Comparison of ENCODE assay signal across 8 mouse cellular contexts in the genomic region with DNA sequence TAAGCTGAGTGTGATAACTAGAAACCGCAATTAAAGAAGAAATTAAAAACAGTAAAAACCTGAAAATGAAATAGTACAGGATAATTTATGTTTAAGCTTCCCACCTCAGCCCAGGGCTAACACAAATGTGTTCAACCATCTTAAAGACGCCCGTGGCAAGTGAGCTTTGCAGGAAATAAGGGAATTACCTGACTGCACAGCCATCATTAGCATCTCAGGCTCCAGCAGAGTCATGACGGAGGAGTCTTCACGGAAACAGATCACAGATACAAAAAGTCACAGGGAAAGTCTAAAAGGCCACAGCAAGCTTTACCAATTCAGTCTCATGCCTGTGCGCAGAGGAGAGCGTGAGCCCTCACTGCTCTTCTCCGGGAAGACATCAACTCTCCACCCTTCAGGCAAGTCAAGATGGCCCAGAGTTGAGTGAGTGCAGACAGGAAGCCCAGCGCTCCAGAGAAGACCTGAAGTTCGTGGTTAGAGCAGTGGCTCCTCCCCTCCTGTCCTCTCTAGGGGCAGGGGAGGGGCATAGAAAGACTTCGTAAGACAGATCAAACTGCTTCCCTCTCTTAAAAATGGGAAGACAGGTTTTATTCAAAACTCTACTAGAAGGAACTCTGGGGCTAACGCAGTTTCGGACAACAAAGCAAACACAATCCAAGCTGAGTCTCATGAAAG.
DNase-seq lines count a peak whose midpoint lies in the region; ATAC-seq and TF ChIP-seq lines count a peak whose summit lies in the region.

No protein-coding gene starts in this region.

- peaks cover 99% of the 10 kb centered on the region for H3K79me2 ChIP-seq in C2C12 (ENCODE audit: control insufficient read depth, insufficient read depth)

- no peak overlapping the region; the same call in 1 of the 2 replicates for H3K4me2 ChIP-seq in forebrain, embryonic 11.5 days (ENCODE audit: low read depth, low read length, severe bottlenecking)
- H3K4me2 ChIP-seq in embryonic facial prominence, embryonic 12.5 days (replicated peaks): peak overlapping the region; percentile 34
- H3K4me2 ChIP-seq in hindbrain, embryonic 13.5 days: peak overlapping the region; percentile 19; the same call in 1 of the 2 replicates
- peak overlapping the region; percentile 28; the same call in 1 of the 2 replicates for H3K4me2 ChIP-seq in liver, embryonic 16.5 days (ENCODE audit: low read depth, low read length)

- ATAC-seq in forebrain, embryonic 11.5 days (replicated peaks; ENCODE audit: low FRiP score): no peak
- ATAC-seq in embryonic facial prominence, embryonic 12.5 days (ENCODE audit: insufficient number of reproducible peaks, insufficient read depth, low FRiP score, low TSS enrichment): no peak
- ATAC-seq in hindbrain, embryonic 13.5 days (ENCODE audit: low FRiP score): no peak
- ATAC-seq in liver, embryonic 16.5 days (ENCODE audit: low read depth): peak; percentile 58; the same call in 1 of the 2 replicates

- peaks cover 59% of the 10 kb centered on the region for H3K4me1 ChIP-seq in forebrain, embryonic 10.5 days
- peaks cover 24% of the 10 kb centered on the region for H3K4me1 ChIP-seq in forebrain, embryonic 11.5 days (replicated peaks; ENCODE audit: control insufficient read depth, insufficient read depth, low read length)
- peaks cover 39% of the 10 kb centered on the region for H3K4me1 ChIP-seq in embryonic facial prominence, embryonic 12.5 days
- H3K4me1 ChIP-seq in hindbrain, embryonic 13.5 days (replicated peaks): peaks cover 33% of the 10 kb centered on the region
- peaks cover 2% of the 10 kb centered on the region; the same call in 1 of the 2 replicates for H3K4me1 ChIP-seq in liver, embryonic 16.5 days (ENCODE audit: control insufficient read depth, low read depth, low read length)
- H3K4me1 ChIP-seq in small intestine, adult 2 months (ENCODE audit: control insufficient read depth, insufficient read depth, insufficient read length, low read length): peaks cover 2% of the 10 kb centered on the region; the same call in 1 of the 2 replicates

- no peak for DNase-seq in forebrain, embryonic 10.5 days (ENCODE audit: extremely low spot score, low spot score)
- no peak for DNase-seq in forebrain, embryonic 11.5 days (ENCODE audit: low spot score)
- no peak for DNase-seq in urinary bladder, adult 2 months (ENCODE audit: low spot score)

- no peak overlapping the region for H3K9ac ChIP-seq in forebrain, embryonic 11.5 days (ENCODE audit: low read length)
- H3K9ac ChIP-seq in embryonic facial prominence, embryonic 12.5 days: no peak overlapping the region; the same call in 1 of the 2 replicates
- peak overlapping the region; percentile 39; the same call in 1 of the 2 replicates for H3K9ac ChIP-seq in hindbrain, embryonic 13.5 days
- no peak overlapping the region for H3K9ac ChIP-seq in liver, embryonic 16.5 days (ENCODE audit: low read depth, low read length)

- H3K4me3 ChIP-seq in forebrain, embryonic 10.5 days: no peak overlapping the region; the same call in 1 of the 2 replicates
- no peak overlapping the region for H3K4me3 ChIP-seq in forebrain, embryonic 11.5 days (ENCODE audit: low read depth, low read length)
- peak overlapping the region; percentile 29 for H3K4me3 ChIP-seq in C2C12 (ENCODE audit: insufficient read depth, poor library complexity, severe bottlenecking)
- H3K4me3 ChIP-seq in embryonic facial prominence, embryonic 12.5 days: no peak overlapping the region
- H3K4me3 ChIP-seq in hindbrain, embryonic 13.5 days: no peak overlapping the region
- H3K4me3 ChIP-seq in liver, embryonic 16.5 days (ENCODE audit: low read depth, low read length): no peak overlapping the region
- H3K4me3 ChIP-seq in small intestine, adult 2 months (ENCODE audit: low read depth, low read length): peak overlapping the region; percentile 63

- H3K36me3 ChIP-seq in forebrain, embryonic 10.5 days (replicated peaks): no peaks in the 10 kb centered on the region
- no peaks in the 10 kb centered on the region for H3K36me3 ChIP-seq in forebrain, embryonic 11.5 days (ENCODE audit: control insufficient read depth, insufficient read depth, low read length)
- H3K36me3 ChIP-seq in C2C12 (ENCODE audit: control insufficient read depth, insufficient read depth): no peaks in the 10 kb centered on the region
- no peaks in the 10 kb centered on the region for H3K36me3 ChIP-seq in embryonic facial prominence, embryonic 12.5 days
- H3K36me3 ChIP-seq in hindbrain, embryonic 13.5 days: no peaks in the 10 kb centered on the region
- no peaks in the 10 kb centered on the region for H3K36me3 ChIP-seq in liver, embryonic 16.5 days (ENCODE audit: control insufficient read depth, insufficient read depth)
- no peaks in the 10 kb centered on the region; the same call in 1 of the 2 replicates for H3K36me3 ChIP-seq in small intestine, adult 2 months (ENCODE audit: control insufficient read depth, insufficient read depth, low read length)

- H3K27ac ChIP-seq in forebrain, embryonic 10.5 days: peak overlapping the region; percentile 56
- H3K27ac ChIP-seq in forebrain, embryonic 11.5 days (ENCODE audit: low read depth, low read length): no peak overlapping the region
- H3K27ac ChIP-seq in embryonic facial prominence, embryonic 12.5 days: peak overlapping the region; percentile 25; the same call in 1 of the 2 replicates
- no peak overlapping the region for H3K27ac ChIP-seq in hindbrain, embryonic 13.5 days
- no peak overlapping the region for H3K27ac ChIP-seq in liver, embryonic 16.5 days (ENCODE audit: low read length)
- H3K27ac ChIP-seq in small intestine, adult 2 months (ENCODE audit: insufficient read depth, low read depth, low read length): 0 out of 2 replicates have a peak overlapping the region, but pooled peaks have one; percentile 39

- no peak for TF ChIP-seq CTCF in C2C12 (IDR thresholded peaks at IDR 0.05; ENCODE audit: control insufficient read depth, insufficient read depth, insufficient read length)
- TF ChIP-seq CTCF in small intestine, adult 2 months (IDR thresholded peaks at IDR 0.05; ENCODE audit: extremely low read depth, insufficient read length, insufficient replicate concordance, low read depth, low read length): no peak

- 57% methylated on average over 13 of the region's 13 CpGs for WGBS in forebrain, embryonic 10.5 days
- WGBS in forebrain, embryonic 11.5 days: 53% methylated on average over 13 of the region's 13 CpGs
- WGBS in embryonic facial prominence, embryonic 12.5 days: 36% methylated on average over 13 of the region's 13 CpGs
- 54% methylated on average over 13 of the region's 13 CpGs for WGBS in hindbrain, embryonic 13.5 days
- 24% methylated on average over 13 of the region's 13 CpGs for WGBS in liver, embryonic 16.5 days (ENCODE audit: insufficient replicate concordance)
- 71% methylated on average over 13 of the region's 13 CpGs for WGBS in small intestine, adult 2 months

- no peaks in the 10 kb centered on the region for H3K9me3 ChIP-seq in forebrain, embryonic 10.5 days
- H3K9me3 ChIP-seq in forebrain, embryonic 11.5 days (ENCODE audit: control insufficient read depth, low read length): no peaks in the 10 kb centered on the region
- no peaks in the 10 kb centered on the region for H3K9me3 ChIP-seq in embryonic facial prominence, embryonic 12.5 days
- H3K9me3 ChIP-seq in hindbrain, embryonic 13.5 days: no peaks in the 10 kb centered on the region
- no peaks in the 10 kb centered on the region for H3K9me3 ChIP-seq in liver, embryonic 16.5 days (replicated peaks; ENCODE audit: control insufficient read depth, low read length)

- no peak for TF ChIP-seq POLR2A in small intestine, adult 2 months (IDR thresholded peaks at IDR 0.05; ENCODE audit: low read depth, low read length)

- peaks cover 68% of the 10 kb centered on the region for H3K79me3 ChIP-seq in C2C12 (ENCODE audit: low read depth)

- H3ac ChIP-seq in C2C12 (ENCODE audit: control insufficient read depth, insufficient read length, low read depth): no peak overlapping the region

- H3K27me3 ChIP-seq in forebrain, embryonic 10.5 days (ENCODE audit: poor library complexity, severe bottlenecking): no peaks in the 10 kb centered on the region
- H3K27me3 ChIP-seq in forebrain, embryonic 11.5 days (ENCODE audit: control insufficient read depth, insufficient read depth, low read length): no peaks in the 10 kb centered on the region
- H3K27me3 ChIP-seq in C2C12 (ENCODE audit: control insufficient read depth, insufficient read depth, insufficient read length): no peaks in the 10 kb centered on the region
- H3K27me3 ChIP-seq in embryonic facial prominence, embryonic 12.5 days: no peaks in the 10 kb centered on the region
- H3K27me3 ChIP-seq in hindbrain, embryonic 13.5 days: no peaks in the 10 kb centered on the region
- no peaks in the 10 kb centered on the region for H3K27me3 ChIP-seq in liver, embryonic 16.5 days (ENCODE audit: control insufficient read depth, insufficient read depth, low read depth, low read length)
- no peaks in the 10 kb centered on the region for H3K27me3 ChIP-seq in small intestine, adult 2 months (ENCODE audit: control insufficient read depth, insufficient read depth, low read length)

TF ChIP-seq in C2C12, 6 proteins besides CTCF, POLR2A, EP300 and RAD21:
- TF ChIP-seq MAX (IDR thresholded peaks at IDR 0.05): no peak
- TF ChIP-seq CEBPB (IDR thresholded peaks at IDR 0.05; ENCODE audit: low read depth): no peak
- no peak for TF ChIP-seq FOSL1 (IDR thresholded peaks at IDR 0.05; ENCODE audit: insufficient read depth, low read length, poor library complexity, severe bottlenecking)
- no peak for TF ChIP-seq MYOD1 (IDR thresholded peaks at IDR 0.05; ENCODE audit: control insufficient read depth, insufficient read length, low read depth)
- TF ChIP-seq MYOG (IDR thresholded peaks at IDR 0.05; ENCODE audit: control insufficient read depth, extremely low read depth, insufficient read length): no peak
- no peak for TF ChIP-seq USF1 (IDR thresholded peaks at IDR 0.05; ENCODE audit: low read depth)

Comparison
In these comparisons a context has a peak if more than half of its experiments do, and no peak if none do; other contexts are left out.
1. H3K27ac ChIP-seq: peak in forebrain, embryonic 10.5 days (single experiment), embryonic facial prominence, embryonic 12.5 days (single experiment) and small intestine, adult 2 months (single experiment); none in forebrain, embryonic 11.5 days (single experiment), hindbrain, embryonic 13.5 days (single experiment) and liver, embryonic 16.5 days (single experiment).
2. H3K4me3 ChIP-seq: peak in C2C12 (single experiment) and small intestine, adult 2 months (single experiment); none in forebrain, embryonic 10.5 days (single experiment), forebrain, embryonic 11.5 days (single experiment), embryonic facial prominence, embryonic 12.5 days (single experiment), hindbrain, embryonic 13.5 days (single experiment) and liver, embryonic 16.5 days (single experiment).